Mouse (Mus musculus) kidney, adult 9 months (tissue): ENCODE measurements around the gene Ccdc89.

Experiments used
- DNase-seq: peaks from one replicate; pipeline ENCODE4 v3.0.0; 2022

Gene Ccdc89

DNA sequence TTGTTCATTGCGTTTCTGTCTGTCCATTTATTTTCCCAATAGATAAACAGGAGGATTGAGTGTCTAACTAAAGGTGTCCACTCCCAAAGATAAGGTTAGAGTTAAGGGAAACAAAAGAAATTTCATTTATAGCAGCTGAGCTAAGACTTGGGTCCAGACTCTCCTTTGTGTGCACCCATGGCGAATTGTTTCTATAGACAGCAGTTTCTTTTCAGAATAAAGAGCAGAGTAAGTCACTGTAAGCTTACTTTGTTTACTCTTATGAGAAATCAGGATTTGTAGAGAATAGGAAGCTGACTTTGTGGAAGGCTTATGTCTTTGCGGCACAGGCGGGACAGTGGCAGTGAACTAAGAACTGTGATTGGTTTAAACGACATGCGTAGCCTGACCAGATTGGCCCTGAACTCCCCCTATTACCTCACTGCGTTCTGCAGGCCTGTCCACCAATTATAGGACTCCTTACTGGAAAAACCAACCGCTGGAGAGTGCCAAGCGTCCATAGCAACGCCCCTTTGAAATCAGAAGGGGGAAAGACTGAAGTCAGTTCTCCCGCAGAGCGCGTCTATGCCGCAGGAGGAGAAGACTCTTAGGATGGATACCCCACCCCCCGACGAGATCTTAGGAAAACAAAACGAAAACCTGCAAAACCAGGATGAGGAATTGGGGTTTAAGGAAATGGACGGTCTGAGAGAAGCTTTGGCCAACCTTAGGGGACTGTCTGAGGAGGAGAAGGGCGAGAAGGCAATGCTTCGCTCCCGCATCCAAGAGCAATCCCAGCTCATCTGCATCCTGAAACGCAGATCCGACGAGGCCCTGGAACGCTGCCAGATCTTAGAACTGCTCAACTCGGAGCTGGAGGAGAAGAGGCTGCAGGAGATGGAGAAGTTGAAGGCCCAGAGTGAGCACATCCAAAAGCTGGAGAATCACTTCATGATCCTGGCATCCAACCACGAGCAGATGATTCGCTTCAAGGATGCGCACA is at the start of gene Ccdc89:
TSS of gene Ccdc89 (plus strand) at position 558 of the 982 bp plus-strand sequence.
- peak; percentile 91 for DNase-seq

DNA sequence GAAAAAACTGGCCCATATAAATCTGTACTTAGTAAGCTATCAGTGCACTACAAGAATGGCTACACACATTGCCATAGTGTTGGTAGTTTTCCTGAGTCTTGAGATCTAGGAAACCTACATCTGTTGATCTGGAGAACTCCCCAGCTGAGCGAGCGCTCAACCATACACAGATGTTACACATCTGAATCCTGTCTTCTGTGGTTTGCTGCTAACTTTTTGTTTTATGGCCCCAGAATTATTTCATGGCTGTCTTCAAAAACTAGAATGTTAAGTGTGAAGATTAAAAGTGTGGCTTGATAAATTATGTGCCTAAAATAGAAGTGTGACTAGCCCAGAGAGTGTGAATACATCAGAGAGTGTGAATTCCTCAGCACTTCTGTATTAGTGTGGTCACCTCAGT is 42.0 kb upstream of the Ccdc89 start:
- DNase-seq: no peak

DNA sequence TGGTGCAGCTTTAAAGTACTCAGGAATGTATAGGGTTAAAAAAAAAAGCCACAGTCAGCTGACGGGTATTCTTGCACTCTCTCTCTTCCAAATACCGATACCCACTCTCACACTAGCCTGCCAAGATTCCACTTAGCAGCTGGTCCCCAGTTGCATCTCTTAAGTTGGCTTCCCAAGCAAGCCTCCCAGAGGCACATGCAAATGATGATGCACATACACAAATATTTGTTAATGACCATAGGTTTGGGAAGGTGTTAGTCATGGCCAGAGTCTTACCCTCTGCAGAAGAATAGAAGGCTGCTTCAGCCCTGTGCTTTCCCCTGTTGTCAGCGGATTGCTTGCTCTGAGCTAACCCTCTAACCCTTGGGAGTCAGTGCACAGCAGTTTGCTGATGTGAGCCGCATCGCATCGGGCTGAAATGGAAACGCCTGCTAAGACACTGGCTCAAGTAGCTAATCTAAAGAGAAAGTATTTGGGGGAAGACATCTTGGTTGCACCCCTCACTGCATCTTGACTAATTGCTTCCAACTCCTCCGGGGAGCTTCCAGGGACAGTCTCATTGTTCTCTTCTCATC is 39.4 kb upstream of the Ccdc89 start:
- no peak for DNase-seq

DNA sequence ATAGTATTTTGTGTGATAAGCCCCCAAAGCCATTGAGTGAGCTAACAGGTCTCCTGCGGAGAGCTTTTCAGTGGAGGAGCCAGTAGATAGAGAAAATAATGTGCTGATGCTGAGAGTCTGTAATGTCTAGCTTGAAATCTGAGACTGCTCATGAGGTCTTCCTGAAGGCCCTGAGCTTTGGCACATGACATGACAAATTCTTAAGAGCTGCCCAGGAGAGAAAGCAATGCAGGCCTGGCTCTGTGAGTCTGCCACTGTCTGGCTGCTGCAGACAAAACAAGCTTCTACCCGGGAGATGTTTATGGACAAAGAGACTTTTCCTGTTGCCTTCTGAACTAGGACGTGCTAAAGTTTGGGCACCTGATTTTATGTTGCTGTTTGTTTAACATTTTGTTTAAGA is 36.6 kb upstream of the Ccdc89 start:
- DNase-seq: no peak

DNA sequence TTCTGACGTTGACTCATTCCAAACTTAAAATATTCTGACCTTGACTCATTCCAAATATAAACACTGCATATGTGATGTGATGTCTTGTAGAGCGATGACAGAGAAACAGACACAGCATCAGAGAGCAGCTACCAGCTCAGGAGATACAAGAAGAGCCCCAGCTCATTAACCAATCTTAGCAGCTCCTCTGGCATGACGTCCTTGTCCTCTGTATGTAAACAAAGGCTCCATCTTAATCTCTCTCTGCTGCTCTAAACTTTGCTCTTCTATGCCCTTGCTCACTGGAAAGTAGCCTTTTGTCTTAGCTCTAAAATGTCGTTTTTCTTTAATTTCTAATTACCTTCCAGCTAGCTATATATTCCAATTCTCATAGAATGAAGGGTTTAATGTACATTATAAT is 31.3 kb upstream of the Ccdc89 start:
- DNase-seq: no peak

DNA sequence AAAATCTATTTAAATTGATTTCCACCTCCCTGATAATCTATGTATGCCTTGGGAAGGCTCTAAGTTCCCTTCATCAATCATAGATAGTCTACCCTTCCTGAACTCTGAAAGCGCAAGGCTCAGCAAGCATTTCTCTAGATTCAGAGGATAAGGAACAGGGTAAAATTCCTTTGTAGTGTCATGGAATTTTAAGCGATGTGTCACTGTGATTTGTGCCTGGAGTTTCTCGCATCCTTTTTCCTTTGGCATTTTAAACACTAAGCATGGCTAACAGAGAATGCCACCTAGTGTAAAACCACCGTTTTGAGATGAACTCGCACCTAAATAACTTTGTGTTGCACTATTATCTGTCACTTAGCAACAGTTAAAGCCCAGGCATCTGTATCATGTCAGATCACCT is 30.4 kb upstream of the Ccdc89 start:
- DNase-seq: no peak

DNA sequence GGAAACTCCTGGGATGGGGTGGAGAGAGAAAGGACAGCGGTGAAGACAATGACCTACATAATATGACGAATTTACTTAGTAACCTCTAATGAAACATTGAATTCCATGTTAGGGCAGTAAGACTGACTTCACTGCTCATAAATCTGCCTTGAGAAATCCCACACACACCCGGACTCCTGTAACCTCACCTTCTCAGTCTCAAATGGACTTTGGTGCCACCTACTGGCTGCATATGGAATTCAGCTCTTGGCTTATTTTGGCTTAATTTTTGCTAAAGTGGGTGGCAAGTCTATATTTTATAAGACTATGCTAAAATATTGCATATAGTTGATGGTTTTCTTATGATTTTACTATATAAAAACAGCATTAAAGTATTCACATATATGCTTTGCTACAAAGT is 16.4 kb upstream of the Ccdc89 start:
- peak; percentile 69 for DNase-seq

DNA sequence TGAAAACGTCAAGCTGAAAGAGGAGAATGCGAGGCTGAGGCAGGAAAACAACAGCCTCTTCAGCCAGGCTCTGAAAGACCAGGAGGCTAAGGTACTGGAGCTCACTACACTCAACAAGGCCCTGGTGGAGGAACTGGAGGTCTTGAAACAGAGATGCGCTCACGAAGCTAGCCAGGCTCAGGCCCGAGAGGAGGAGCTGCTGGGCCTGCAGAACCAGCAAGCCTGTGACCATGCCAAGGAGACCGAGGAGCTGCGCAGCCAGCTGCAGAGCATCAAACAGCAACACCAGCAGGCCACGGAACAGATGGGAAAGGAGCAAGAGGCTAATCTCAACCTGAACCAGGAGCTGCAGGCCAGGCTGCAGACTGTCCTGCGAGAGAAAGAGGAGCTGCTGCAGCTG is 629 bp downstream of the Ccdc89 start:
- no peak for DNase-seq

DNA sequence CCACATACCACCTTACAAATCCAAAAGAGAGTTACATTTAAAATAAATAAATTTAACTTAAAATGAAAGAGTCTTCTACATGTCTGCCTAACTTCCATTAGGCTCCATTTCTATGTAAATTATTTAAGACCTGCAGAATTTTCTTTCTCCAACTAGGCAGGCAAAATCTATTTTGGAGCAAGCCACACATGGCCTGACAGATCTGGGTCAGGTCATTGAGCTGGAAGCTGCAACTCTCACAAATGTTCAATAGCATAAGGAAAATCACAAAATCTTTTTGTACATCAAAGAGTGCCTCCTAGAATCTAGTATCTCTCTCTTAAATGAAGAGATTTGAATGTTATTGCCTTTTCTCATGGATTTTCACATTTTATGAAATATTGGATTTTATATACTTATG is 5.8 kb downstream of the Ccdc89 start:
- no peak for DNase-seq

DNA sequence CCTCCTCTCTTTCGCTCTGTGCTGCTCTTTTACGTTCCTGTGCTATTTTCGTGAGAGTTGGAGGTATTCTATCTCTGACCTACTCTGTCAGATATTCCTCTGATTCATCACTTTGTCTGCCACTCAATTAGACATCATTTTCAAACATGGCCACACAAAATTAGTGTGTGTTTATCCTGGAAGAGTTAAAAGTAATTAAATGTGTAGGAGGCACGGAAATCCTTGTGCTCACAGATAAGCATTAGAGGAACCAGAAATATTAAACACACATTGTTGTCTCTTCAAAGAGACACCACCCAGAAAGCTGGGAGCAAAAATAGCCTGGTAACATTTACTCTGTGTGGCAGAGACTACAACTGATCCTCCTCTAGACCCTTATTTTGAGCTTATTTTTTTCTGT is 13.7 kb downstream of the Ccdc89 start:
- DNase-seq: no peak

DNA sequence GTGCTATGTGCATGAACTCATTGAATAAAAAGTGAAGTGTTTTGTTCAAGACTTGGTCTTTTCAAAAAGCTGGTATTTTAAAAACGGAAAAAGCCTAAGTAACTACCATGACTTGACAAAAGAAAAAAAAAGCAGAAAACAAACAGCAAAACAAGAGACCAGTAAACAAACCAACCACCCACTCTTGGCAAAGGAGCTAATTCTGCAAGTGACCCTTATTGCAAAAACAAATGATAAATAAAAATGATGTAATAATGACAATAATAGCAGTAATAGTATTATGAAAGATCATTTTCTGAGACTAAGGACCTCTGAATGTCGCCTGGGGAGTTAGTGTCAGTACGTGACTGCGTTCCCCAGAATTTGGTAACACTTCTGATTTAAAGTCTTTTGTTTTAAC is 15.7 kb downstream of the Ccdc89 start:
- DNase-seq: peak; percentile 29

DNA sequence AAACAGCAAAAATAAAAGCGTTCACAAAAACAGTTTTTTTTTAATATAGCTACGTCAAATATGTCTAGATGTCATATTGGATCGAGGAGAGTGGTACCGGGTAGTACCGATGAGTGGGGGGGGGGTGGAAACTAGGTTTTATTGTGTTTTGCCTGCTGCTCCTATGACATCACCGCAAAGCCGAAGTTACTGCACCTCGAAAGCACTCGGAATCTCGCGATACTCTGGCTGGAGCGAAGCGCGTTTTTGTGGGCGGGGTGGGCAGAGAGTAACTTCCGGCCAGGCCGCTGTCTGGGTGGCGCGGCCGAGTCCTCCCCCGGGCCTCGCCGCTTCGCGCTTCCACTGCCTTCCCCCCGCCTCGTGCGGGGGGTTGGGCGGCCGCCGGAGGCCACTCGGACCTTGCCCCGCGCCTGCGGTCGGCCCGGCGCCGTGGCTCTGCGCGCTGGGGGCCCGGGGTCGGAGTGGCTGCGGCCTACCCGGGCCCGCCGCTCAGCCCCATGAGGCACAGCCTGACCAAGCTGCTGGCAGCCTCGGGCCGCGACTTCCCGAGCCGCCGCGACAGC is 16.2 kb downstream of the Ccdc89 start, which contains the start of gene Crebzf:
TSS of gene Crebzf (plus strand) at position 212 of the 563 bp plus-strand sequence.
- DNase-seq: peak; percentile 98

DNA sequence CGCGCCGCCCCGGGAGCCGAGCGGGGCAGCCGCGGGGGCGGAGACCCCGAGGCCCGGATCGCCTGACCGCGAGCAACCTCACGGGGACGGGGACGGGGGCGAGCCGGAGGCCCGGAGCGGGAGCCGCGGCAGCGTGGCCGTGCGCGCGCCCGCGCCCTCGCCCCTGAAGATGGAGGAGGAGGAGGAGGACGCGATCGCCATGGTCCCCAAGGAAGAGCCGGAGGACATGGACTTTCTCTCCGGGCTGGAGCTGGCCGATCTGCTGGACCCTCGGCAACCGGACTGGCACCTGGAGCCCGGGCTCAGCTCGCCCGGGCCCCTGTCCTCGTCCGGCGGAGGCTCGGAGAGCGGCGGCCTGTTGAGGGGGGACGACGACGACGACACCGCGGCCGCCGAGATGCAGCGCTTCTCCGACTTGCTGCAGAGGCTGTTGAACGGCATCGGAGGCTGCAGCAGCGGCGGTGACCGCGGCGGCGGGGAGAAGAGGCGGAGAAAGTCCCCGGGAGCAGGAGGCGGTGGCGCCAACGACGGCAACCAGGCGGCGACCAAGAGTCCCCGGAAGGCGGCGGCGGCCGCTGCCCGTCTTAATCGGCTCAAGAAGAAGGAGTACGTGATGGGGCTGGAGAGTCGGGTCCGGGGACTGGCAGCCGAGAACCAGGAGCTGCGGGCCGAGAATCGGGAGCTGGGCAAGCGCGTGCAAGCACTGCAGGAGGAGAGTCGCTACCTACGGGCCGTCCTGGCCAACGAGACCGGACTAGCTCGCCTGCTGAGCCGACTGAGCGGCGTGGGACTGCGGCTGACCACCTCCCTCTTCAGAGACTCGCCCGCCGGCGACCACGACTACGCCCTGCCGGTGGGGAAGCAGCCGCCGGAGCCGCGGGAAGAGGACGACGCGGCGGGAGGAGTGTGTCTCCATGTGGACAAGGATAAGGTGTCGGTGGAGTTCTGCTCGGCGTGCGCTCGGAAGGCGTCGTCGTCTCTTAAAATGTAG is 17.0 kb downstream of the Ccdc89 start:
- peak; percentile 69 for DNase-seq

DNA sequence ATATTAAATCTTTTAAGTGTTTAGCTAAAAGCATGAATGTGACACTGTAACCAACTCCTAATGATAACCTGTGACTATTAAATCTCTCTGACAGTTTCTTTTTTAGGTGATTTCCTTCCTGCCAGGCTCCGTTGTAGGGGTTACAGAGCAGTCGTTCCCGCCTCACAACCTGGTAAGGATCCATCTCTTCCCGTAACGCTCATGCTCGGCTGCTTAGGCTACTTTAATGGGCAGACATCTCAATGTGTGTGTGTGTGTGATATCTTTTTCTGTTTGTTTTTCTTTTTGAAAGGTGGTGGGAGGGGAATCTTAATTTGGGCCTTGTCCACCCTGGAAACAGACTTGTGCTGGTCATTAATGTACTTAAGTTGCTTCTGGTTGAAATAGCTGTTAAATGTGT is 17.8 kb downstream of the Ccdc89 start:
- no peak for DNase-seq

DNA sequence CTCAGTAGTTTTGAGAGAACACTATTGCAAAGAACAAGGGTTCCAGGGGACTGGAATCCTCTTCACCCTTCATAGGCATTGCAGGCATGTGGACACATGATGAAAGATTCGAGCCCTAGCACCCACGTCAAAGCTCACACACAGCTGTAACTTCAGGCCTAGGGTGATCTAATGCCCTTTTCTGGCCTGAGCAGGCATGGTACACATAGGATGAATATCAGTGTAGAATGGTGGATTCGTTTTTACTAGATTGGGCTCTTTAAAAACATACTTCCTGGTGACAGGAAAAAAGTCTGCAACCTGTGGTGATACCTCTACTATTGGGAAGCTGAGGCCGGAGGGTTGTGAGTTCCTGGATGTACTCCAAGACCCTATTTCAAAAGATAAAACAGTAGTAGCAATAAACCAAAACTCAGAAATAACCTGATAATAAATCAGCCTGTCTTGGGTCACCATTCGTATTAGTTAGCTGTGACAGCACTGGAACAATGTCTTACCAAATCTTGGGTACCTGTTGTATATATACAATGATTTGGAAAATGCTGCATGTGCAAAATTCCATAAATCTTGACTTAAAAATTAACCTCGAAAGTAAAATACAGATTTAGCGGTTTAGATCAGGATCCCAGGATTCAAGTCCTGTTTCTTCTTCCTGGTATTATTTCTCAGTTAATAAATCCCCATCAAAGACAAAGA is 29.9 kb downstream of the Ccdc89 start:
- DNase-seq: peak; percentile 21

DNA sequence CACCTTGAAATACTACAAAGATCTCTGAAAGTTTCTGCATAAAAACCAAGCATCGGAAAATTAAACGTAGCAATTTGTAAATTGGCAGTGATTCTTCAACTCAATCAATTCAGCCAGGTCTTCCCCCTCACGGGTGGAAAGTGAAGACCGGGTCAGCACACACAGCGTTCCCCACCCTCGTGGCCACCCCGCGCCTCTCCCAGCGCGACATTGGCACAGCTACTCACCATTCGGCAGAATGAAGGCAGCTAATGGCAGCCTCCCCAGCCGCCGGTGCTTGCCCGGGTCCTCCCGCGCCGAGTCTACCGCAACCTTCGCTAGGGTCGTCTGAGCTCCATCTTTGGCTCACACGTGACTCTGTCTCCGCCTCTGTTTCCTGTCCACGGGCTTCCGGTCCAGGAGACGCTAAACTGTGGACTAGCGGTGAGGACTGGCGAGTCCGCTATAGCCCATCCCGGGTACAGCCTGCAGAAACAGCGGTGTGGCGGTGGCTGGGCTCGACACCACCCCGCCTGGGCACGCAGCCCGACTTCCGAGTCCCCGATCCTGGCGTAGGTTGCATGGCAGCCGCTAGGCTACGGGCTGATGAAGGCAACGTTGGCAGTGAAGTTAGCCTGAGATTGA is 30.6 kb downstream of the Ccdc89 start, which contains the start of gene Tmem126a:
TSS of gene Tmem126a (minus strand) at position 385 of the 624 bp plus-strand sequence.
- peak; percentile 91 for DNase-seq

DNA sequence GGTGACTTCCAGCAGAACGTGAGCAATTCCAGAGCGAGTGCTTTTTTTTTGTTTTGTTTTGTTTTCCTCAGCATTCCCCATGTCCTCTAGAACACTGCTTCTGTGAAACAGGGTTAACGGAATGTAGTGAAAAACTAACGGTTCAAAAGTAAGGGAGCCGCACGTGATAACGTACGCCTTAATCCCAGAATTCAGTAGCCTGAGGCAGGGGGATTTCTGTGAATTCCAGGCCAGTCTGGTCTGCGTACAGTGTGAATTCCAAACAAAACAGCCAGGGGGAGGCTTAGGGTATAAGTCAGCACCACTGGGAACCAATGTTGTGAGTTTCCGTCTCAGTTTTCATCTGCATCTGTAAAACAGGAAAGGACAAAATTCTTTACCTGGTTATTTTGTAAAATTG is 31.1 kb downstream of the Ccdc89 start:
- no peak for DNase-seq

DNA sequence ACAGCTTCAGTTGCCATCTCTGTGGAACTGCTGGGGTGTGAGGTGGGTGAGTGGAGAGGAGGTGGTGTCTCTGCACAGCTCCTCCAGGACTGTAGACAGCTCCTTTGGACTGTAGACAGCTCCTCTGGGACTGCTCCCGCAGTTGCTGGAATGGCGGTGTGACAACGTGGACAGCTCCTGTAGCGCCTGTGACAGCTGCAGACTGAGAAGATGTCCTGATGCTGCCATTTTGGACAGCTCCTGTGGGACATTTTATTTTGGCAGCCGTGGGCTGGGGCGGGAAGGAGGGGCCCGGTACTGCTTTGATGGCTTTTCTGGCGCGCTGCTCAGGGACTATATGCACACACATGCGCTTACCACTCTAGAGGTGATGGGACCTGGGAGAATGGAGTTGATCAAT is 34.0 kb downstream of the Ccdc89 start:
- no peak for DNase-seq

DNA sequence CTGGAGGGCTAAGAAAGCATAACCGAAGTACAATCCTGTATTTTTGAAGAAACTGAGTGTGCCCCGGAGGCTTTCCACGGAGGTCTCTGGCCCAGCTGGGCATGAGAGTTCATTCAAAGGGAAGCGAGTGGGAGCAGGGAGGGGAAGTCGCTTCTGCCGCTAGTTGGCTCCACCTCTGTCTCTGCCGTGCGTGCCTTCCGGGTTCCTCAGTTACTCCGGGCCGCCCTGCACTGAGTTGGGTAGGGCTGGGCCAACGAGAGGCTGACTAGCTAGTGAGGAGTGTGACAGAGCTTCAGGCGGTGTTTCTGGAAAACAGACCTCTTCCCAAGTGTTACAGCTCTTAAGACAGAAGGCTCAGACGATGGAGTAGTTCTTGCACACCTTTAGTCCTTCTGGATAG is 34.6 kb downstream of the Ccdc89 start:
- DNase-seq: peak; percentile 48

DNA sequence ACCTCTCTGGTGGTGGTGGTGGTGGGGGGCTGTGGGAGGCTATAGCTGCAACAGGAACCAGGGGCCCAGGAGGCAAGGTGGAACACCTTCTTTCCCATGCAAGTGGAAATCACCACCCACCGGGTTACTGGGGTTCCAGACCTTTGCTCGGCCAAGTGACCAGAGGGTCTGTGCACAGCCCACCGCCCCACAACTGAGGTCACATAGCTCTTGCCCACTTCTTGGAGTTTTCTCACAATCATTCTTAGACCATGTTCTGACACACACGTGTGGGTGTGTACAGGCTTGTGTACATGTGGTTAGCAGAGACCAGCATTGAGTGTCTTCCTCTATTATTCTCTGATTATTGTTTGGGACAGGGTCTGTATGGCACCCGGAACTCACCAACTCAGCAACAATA is 35.1 kb downstream of the Ccdc89 start:
- no peak for DNase-seq

DNA sequence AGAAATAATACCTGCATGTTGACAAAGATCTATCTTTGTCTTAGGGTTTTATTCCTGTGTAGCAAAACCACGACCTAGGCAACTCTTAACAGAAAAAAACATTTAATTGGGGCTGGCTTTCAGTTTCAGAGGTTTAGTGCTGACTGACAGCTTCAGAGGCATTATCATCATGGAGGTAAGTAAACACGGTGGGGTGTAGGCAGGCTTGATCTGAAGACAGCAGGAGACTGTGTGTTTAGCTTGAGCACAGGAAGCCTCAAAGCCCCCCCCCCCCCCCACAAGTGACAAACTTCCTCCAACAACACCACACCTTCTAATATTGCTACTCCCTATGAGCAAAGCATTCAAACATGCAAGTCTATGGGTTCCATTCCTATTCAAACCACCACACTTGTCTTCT is 47.1 kb downstream of the Ccdc89 start:
- no peak for DNase-seq
